Mouse (Mus musculus): ENCODE data around the gene Prss23. TPM values are rescaled to one million over a fixed set of nuclear protein-coding genes. Genes with fewer than 3 reads are reported as not detected.

Gene Prss23
- polyA plus RNA-seq, 1 experiment from 2014 or later: 14.4 TPM

Other genes with a start within 250 kb of the Prss23 start
- gene Tmem135, start 123.0 kb downstream of the Prss23 start, polyA plus RNA-seq (2015; fragmentation: Nextera tagmentation; extraction: Ambion mirVana): 18.2 and 21.4 TPM in 2 replicates
- gene Fzd4, start 122.8 kb downstream of the Prss23 start, polyA plus RNA-seq (2015; fragmentation: Nextera tagmentation; extraction: Ambion mirVana): 1.2 and 1.3 TPM in 2 replicates
- gene Me3, start 105.2 kb upstream of the Prss23 start, polyA plus RNA-seq (2015; fragmentation: Nextera tagmentation; extraction: Ambion mirVana): 2.1 and 2.5 TPM in 2 replicates